Mouse (Mus musculus): ENCODE measurements around the gene Gtsf1l. TPM values are rescaled to one million over a fixed set of nuclear protein-coding genes. Genes with fewer than 3 reads are reported as not detected.

The Gtsf1l gene
- polyA plus RNA-seq, 1 experiment from 2014 or later, result not detected

DNA sequence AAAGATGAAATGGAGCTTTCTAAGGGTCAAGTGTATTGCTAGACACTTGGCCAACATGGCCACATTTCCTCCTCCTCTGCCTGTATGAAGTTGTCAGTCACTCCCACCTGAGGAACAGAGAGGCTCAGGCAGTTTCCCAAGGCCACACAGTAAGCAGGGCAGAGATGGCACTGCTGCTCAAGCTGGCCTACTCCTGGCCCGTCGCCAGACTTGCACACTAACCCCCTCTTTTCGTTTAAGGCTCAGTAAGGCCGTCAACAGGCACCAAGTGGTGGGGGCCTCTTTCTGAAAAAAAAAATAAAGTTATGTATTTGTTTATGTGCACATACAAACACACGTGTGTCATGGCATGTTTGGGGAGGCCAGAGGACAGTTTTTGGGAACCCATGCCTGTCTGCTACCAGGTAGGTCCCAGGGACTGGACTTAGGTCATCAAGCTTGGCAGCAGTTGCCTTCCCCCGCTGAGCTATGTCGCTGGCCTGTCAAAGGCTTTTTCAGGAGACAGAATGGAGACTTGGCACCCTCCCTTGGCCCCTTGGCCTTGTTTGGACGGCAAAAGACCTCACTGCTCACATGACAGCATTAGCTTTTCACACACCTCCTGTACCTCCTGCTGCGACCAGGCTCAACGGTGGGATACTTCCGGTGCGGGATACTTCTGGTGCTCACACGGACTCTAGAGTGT is 16.6 kb upstream of the Gtsf1l start:
- H3K36me3 ChIP-seq, result no peaks in the 10 kb centered on the region
- no peaks in the 10 kb centered on the region for H3K4me1 ChIP-seq
- 77% methylated on average over 13 of the region's 13 CpGs for WGBS
- ATAC-seq (ENCODE audit: insufficient read depth, low FRiP score, low read depth), result no peak
- H3K9ac ChIP-seq, result no peak overlapping the region
- no peaks in the 10 kb centered on the region for H3K9me3 ChIP-seq
- no peak overlapping the region for H3K4me2 ChIP-seq
- H3K4me3 ChIP-seq (replicated peaks), result no peak overlapping the region
- no peak overlapping the region for H3K27ac ChIP-seq
- no peaks in the 10 kb centered on the region for H3K27me3 ChIP-seq (replicated peaks)

DNA sequence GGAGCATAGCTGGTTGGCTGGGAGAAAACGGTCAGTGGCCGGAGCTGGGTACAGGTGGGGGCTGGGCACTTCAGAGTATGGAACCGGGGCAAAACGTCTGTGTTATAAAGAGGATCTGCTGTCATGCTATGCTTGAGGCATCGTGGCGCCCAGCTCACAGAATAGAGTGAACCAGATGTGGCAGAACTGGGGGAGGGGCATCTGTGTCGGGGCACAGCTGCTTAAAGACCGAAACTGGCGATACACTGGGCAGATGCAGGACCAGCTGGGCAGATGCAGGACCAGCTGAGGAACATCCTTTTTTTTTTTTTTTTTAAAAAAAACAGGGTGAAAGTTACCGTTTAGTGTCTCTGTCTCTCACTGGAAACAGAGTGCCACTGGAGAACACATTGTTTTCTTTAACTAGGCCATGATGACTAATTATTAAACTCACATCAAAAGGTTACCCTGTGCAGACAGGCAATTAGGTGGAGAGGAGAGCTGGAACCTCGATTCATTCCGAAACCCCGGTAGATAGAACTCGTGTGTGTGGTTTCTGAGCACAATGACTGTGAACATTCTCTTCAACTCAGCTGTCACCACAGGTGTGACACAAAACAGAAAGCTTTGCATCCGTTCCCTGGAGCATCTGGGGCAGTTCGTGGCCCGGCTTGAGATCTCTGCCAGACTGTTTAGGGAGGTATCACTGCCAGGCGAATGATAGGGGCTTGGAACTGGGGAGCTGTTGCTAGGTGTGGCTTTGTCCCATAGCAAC is 15.4 kb upstream of the Gtsf1l start:
- H3K36me3 ChIP-seq, result no peaks in the 10 kb centered on the region
- ATAC-seq (ENCODE audit: insufficient read depth, low FRiP score, low read depth), result no peak
- H3K9ac ChIP-seq, result no peak overlapping the region
- H3K27me3 ChIP-seq (replicated peaks), result no peaks in the 10 kb centered on the region
- H3K9me3 ChIP-seq, result no peaks in the 10 kb centered on the region
- H3K27ac ChIP-seq, result no peak overlapping the region
- 53% methylated on average over 18 of the region's 18 CpGs for WGBS
- no peak overlapping the region for H3K4me3 ChIP-seq (replicated peaks)
- no peaks in the 10 kb centered on the region for H3K4me1 ChIP-seq
- no peak overlapping the region for H3K4me2 ChIP-seq

DNA sequence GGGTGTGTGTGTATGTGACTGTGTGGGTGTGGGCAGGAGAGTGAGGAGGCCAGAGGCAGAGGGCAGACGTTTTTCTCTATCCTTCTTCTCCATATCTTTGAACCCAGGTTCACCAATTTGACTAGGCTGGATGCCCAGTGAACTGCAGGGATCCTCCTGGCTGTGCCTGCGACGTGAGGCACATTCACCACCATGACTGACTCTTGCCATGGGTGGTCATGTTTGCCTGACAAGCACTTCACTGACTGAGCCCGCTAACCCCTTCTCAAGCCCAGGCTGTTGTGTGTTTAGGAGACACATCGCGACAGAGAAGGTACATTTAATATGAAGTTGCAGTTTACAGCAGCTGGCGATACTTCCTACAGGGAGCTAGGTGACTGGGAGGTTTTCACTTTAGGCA is 14.6 kb upstream of the Gtsf1l start:
- H3K27me3 ChIP-seq (replicated peaks), result no peaks in the 10 kb centered on the region
- H3K4me1 ChIP-seq, result no peaks in the 10 kb centered on the region
- no peak overlapping the region for H3K4me2 ChIP-seq
- H3K36me3 ChIP-seq, result no peaks in the 10 kb centered on the region
- H3K27ac ChIP-seq, result no peak overlapping the region
- 56% methylated on average over 7 of the region's 7 CpGs for WGBS
- H3K4me3 ChIP-seq (replicated peaks), result no peak overlapping the region
- H3K9me3 ChIP-seq, result no peaks in the 10 kb centered on the region
- ATAC-seq (ENCODE audit: insufficient read depth, low FRiP score, low read depth), result no peak
- no peak overlapping the region for H3K9ac ChIP-seq

DNA sequence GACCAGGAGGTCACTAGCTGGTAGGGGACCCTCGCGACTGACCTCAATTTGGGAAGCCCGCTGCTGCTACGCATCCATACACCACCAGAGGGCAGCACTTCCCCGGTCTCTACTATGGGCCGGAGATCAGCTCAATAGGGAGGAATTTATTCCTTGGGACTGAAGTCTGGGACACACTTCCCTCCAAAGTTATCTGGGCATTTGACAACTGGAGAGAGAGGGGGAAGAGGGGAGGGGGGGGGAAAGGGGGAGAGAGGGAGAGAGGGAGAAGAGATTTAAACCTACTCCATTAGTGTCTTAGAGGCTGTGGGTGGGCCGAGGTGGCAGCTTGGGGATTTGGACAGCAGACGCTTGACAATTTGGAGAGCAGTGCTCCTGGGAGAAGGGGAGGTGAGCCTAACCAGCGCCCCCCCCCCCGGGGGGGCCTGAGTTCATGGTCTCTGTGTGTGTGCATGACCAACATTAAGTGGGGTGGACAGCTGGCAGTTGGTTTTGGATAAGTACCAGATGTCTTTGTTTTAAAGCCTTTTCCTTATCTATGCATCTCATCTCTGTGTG is 14.1 kb upstream of the Gtsf1l start:
- H3K27ac ChIP-seq, result no peak overlapping the region
- ATAC-seq (ENCODE audit: insufficient read depth, low FRiP score, low read depth), result no peak
- no peak overlapping the region for H3K4me3 ChIP-seq (replicated peaks)
- no peaks in the 10 kb centered on the region for H3K36me3 ChIP-seq
- no peaks in the 10 kb centered on the region for H3K27me3 ChIP-seq (replicated peaks)
- 5% methylated on average over 10 of the region's 10 CpGs for WGBS
- no peaks in the 10 kb centered on the region for H3K9me3 ChIP-seq
- no peaks in the 10 kb centered on the region for H3K4me1 ChIP-seq
- H3K4me2 ChIP-seq, result no peak overlapping the region
- H3K9ac ChIP-seq, result no peak overlapping the region

DNA sequence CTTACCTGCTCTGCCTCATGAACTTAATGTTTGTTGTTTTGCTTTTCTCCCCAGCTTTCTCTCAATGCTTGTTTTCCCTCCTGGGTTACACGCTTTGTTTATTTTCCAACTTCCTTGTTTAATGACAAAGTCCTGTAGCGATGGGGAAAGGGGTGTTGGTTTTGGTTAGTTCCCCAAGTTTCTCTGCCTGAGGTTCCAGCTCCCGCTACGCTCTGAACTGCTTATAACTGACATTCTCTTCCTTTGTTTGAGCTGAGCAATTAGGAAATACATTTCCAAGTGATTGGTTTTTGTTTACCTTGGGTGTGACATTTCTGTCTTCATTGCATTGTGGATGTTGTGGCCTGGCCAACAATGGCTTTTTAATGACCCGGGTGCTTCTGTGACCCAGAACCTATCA is 12.9 kb upstream of the Gtsf1l start:
- WGBS, result 56% methylated on average over 5 of the region's 5 CpGs
- Histone ChIP-seq H3K9ac (no peak overlapping the region), H3K4me1 (no peaks in the 10 kb centered on the region), H3K4me2 (no peak overlapping the region), H3K4me3 (replicated peaks) (no peak overlapping the region), H3K27me3 (replicated peaks) (no peaks in the 10 kb centered on the region), H3K9me3 (no peaks in the 10 kb centered on the region), H3K27ac (no peak overlapping the region), H3K36me3 (no peaks in the 10 kb centered on the region)
- no peak for ATAC-seq (ENCODE audit: insufficient read depth, low FRiP score, low read depth)

DNA sequence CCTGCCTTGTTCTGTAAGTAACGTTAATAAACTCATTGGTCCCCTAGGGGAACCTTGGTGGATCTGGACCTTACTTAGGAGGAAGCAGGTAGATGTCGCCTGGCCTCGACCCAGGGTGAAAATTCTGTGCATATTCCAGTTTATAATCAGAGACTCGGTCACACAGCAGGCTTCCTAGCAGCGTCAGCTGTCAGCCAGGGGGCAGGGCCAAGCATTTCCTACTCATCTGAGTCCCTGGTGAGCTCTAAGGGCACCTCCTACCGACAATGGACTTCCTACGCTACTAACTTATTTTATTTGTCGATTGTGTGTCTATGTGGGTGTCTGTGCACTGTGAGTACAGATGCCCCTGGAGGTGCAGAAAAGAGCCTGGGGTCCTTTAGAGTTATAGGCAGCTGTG is 12.3 kb upstream of the Gtsf1l start:
- H3K4me2 ChIP-seq, result no peak overlapping the region
- 50% methylated on average over 8 of the region's 8 CpGs for WGBS
- ATAC-seq (ENCODE audit: insufficient read depth, low FRiP score, low read depth), result no peak

DNA sequence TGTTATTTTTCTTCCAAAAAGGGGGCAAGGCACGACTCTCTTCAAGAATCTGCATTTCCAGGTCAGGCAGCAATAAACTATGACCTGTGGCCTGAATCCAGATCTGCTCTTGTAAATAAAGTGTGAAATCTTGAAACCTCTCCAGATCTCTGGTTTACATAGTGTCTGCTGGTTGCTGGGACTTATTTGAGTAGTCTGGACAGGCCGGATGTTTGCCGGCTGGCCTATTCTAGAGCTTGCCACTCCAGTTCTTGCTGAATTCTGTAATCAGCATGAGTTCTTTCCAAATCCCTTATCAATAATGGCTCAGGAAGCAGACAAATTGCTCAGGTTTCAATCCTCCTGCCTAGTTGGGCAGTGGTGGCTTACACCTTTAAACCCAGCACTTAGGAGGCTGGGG is 8.1 kb upstream of the Gtsf1l start:
- Histone ChIP-seq H3K36me3 (no peaks in the 10 kb centered on the region), H3K9ac (no peak overlapping the region), H3K4me2 (no peak overlapping the region), H3K4me3 (replicated peaks) (no peak overlapping the region), H3K9me3 (no peaks in the 10 kb centered on the region), H3K27me3 (replicated peaks) (no peaks in the 10 kb centered on the region), H3K4me1 (no peaks in the 10 kb centered on the region), H3K27ac (no peak overlapping the region)
- no peak for ATAC-seq (ENCODE audit: insufficient read depth, low FRiP score, low read depth)
- WGBS, result 41% methylated on average over 3 of the region's 3 CpGs

More for the DNA sequence above, 12.3 kb upstream of the Gtsf1l start:
- no peaks in the 10 kb centered on the region for H3K9me3 ChIP-seq
- H3K9ac ChIP-seq, result no peak overlapping the region
- H3K36me3 ChIP-seq, result no peaks in the 10 kb centered on the region
- no peaks in the 10 kb centered on the region for H3K4me1 ChIP-seq
- H3K27me3 ChIP-seq (replicated peaks), result no peaks in the 10 kb centered on the region
- no peak overlapping the region for H3K27ac ChIP-seq
- H3K4me3 ChIP-seq (replicated peaks), result no peak overlapping the region

DNA sequence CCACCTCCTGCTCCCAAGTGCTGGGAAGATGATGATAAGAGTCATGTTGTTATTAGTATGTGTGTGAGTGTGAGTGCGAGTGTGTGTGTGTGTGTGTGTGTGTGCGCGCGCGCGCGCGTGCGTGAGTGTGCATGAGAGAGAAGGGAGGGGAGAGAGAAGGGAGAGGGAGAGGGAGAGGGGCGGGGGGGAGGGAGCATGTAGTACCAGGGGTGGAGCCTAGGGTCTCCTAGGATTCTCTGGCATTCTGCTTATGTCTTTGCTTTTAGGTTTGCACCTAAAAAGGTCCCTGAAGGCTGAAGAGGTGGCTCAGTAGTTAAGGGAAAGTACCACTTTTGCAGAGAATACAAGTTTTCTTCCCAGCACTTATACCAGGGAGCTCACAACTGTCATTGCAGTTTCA is 7.3 kb upstream of the Gtsf1l start:
- H3K4me3 ChIP-seq (replicated peaks), result no peak overlapping the region
- H3K4me1 ChIP-seq, result no peaks in the 10 kb centered on the region
- H3K9ac ChIP-seq, result no peak overlapping the region
- H3K9me3 ChIP-seq, result no peaks in the 10 kb centered on the region
- no peak overlapping the region for H3K4me2 ChIP-seq
- H3K27ac ChIP-seq, result no peak overlapping the region
- ATAC-seq (ENCODE audit: insufficient read depth, low FRiP score, low read depth), result no peak
- no peaks in the 10 kb centered on the region for H3K36me3 ChIP-seq
- 84% methylated on average over 10 of the region's 10 CpGs for WGBS
- no peaks in the 10 kb centered on the region for H3K27me3 ChIP-seq (replicated peaks)

DNA sequence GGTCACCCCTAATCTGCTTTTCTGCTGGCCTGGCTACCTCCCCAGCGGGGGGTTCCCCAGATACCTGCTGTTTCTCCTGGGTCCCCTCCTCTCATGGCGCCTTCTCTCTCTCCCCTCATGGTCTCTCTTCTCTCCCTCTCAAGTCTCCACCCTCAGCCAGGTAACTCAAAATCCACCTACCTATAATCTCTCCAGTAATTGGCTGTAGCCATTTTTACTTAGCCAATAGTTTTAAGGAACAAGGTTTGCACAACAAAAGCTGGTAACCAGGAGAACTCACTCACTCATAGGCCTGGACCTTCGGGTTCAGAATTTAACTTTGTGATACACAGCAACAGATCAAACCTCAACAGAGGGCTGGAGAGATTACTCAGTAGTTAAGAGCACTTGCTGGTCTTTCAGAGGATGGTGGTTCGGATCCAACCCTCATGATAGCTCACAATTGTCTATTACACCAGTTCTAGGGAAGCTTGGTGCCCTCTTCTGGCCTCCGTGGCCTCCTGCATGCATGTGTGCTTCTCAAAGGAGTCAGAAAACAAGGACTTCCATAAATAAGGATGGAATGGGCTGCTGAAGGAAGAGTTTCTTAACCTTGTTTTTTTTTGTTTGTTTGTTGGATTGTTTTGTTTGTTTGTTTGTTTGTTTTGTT is 1.9 kb upstream of the Gtsf1l start:
- H3K36me3 ChIP-seq, result no peaks in the 10 kb centered on the region
- 73% methylated on average over 5 of the region's 5 CpGs for WGBS

DNA sequence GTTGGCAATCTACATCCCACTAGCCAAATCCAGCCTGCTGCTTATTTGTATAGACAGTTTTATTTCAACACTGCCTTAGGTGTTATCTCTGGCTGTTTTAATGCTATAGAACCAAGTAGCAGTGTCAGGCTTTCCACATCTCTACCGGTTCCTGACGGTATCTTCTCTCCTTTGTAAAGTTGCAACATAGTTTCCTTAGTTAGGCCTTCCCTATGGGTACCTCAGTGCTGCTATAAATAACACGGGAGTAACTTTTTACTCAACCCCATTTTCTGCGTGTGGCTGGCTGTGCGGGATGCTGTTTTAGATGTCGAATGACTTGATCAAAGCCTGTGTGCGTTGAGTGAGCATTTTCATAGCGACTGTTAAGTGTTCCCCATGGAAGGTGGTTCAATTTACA is 1.1 kb downstream of the Gtsf1l start:
- Histone ChIP-seq H3K9me3 (no peaks in the 10 kb centered on the region), H3K4me3 (replicated peaks) (no peak overlapping the region), H3K27ac (no peak overlapping the region), H3K4me2 (no peak overlapping the region), H3K9ac (no peak overlapping the region), H3K27me3 (replicated peaks) (no peaks in the 10 kb centered on the region), H3K36me3 (no peaks in the 10 kb centered on the region), H3K4me1 (no peaks in the 10 kb centered on the region)
- 73% methylated on average over 8 of the region's 8 CpGs for WGBS
- ATAC-seq (ENCODE audit: insufficient read depth, low FRiP score, low read depth), result no peak

More for the DNA sequence above, 1.9 kb upstream of the Gtsf1l start:
- H3K27me3 ChIP-seq (replicated peaks), result no peaks in the 10 kb centered on the region
- H3K4me3 ChIP-seq (replicated peaks), result no peak overlapping the region
- H3K9me3 ChIP-seq, result no peaks in the 10 kb centered on the region
- H3K9ac ChIP-seq, result no peak overlapping the region
- H3K4me2 ChIP-seq, result no peak overlapping the region
- H3K4me1 ChIP-seq, result no peaks in the 10 kb centered on the region
- ATAC-seq (ENCODE audit: insufficient read depth, low FRiP score, low read depth), result no peak
- no peak overlapping the region for H3K27ac ChIP-seq

DNA sequence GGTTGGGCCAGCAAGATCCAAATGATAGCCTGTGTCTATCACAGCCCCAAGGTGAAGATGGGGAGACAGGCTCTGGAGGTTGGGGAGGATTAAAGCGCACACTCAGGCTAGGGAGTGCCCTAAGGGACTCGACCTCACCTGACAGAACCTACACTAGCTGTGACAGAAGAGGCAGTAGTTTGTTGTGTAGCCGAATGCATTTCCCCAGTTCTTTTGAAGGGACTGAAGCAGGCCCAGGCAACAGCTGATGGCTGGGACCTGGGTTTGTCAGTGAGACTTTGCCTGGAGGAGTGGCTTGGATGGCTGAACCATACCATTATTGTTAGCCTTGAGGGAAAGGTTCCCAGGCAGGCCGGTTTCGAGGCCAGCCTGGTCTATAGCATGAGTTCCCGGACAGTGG is 2.6 kb downstream of the Gtsf1l start:
- Histone ChIP-seq H3K9ac (no peak overlapping the region), H3K36me3 (no peaks in the 10 kb centered on the region), H3K4me3 (replicated peaks) (no peak overlapping the region), H3K4me2 (no peak overlapping the region), H3K9me3 (no peaks in the 10 kb centered on the region), H3K27me3 (replicated peaks) (no peaks in the 10 kb centered on the region), H3K27ac (no peak overlapping the region), H3K4me1 (no peaks in the 10 kb centered on the region)
- no peak for ATAC-seq (ENCODE audit: insufficient read depth, low FRiP score, low read depth)
- WGBS, result 82% methylated on average over 6 of the region's 6 CpGs

DNA sequence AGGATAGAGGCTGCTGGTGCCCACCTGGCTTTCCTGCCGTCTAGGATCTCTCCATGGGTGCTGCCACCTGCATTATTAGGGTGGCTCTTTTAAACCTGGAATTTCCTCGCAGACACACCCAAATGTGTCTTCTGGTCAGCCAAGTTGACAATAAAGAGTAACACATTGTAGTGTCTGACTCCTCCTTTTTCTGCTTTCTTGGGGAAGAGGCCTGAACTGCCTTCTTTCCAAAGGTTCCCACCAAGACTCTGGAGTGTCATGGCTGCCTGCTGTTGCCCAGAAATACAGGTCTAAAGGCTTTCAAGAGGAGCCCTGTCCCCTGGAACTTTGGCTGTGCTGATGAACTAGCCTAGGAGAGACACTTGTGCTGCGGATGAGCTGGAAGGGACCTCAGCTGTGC is 3.1 kb downstream of the Gtsf1l start:
- Histone ChIP-seq H3K27me3 (replicated peaks) (no peaks in the 10 kb centered on the region), H3K36me3 (no peaks in the 10 kb centered on the region), H3K9me3 (no peaks in the 10 kb centered on the region), H3K27ac (no peak overlapping the region), H3K4me2 (no peak overlapping the region), H3K4me1 (no peaks in the 10 kb centered on the region), H3K9ac (no peak overlapping the region), H3K4me3 (replicated peaks) (no peak overlapping the region)
- ATAC-seq (ENCODE audit: insufficient read depth, low FRiP score, low read depth), result no peak
- WGBS, result 84% methylated on average over 3 of the region's 3 CpGs
